Mouse (Mus musculus) midbrain, embryonic 13.5 days (tissue): Measurements from ENCODE around the gene BC030870. TPM values are rescaled to one million over a fixed set of nuclear protein-coding genes. Genes with fewer than 3 reads are reported as not detected.
A peak's percentile ranks its signal among the peaks of the same experiment; 100 is the strongest.

Experiments used
- ATAC-seq: fragments of 200-750 bp; cut with Nextera tagmentation; 2 replicates; pipeline ENCODE4 v1.8.0; 2017; ENCODE audit warnings: mild to moderate bottlenecking, moderate TSS enrichment, moderate library complexity
- H3K27ac ChIP-seq: fragments of 300-500 bp; sonication (generic); 2 replicates; pipeline ENCODE4 v1.5.1; 2015; ENCODE audit warnings: inconsistent platforms, mild to moderate bottlenecking, moderate library complexity
- H3K27me3 ChIP-seq: fragments of 300-500 bp; sonication (generic); 2 replicates; pipeline ENCODE4 v1.6.1; 2015; ENCODE audit warnings: mild to moderate bottlenecking, inconsistent platforms
- H3K36me3 ChIP-seq: fragments of 300-500 bp; sonication (generic); 2 replicates; pipeline ENCODE4 v1.6.1; 2015; ENCODE audit warnings: mild to moderate bottlenecking, inconsistent platforms
- H3K4me1 ChIP-seq: fragments of 300-500 bp; sonication (generic); replicated peaks from 2 replicates; pipeline ENCODE4 v1.6.1; 2015; ENCODE audit warnings: inconsistent platforms
- H3K4me2 ChIP-seq: fragments of 300-500 bp; sonication (generic); replicated peaks from 2 replicates; pipeline ENCODE4 v1.6.1; 2015; ENCODE audit warnings: moderate library complexity, mild to moderate bottlenecking, inconsistent platforms
- H3K4me3 ChIP-seq: fragments of 300-500 bp; sonication (generic); replicated peaks from 2 replicates; pipeline ENCODE4 v1.5.1; 2015; ENCODE audit warnings: mild to moderate bottlenecking, inconsistent platforms
- H3K9ac ChIP-seq: fragments of 300-500 bp; sonication (generic); replicated peaks from 2 replicates; pipeline ENCODE4 v1.6.1; 2015; ENCODE audit warnings: mild to moderate bottlenecking, inconsistent platforms
- H3K9me3 ChIP-seq: fragments of 300-500 bp; sonication (generic); 2 replicates; pipeline ENCODE4 v1.6.1; 2016; ENCODE audit warnings: mild to moderate bottlenecking, inconsistent platforms
- WGBS: fragments of 180-500 bp; shearing (Covaris S2); methylation state at CpG from one replicate; pipeline ENCODE4 v1.1.7; 2015; 5-methylcytosine and 5-hydroxymethylcytosine counted together
- microRNA-seq: library from miRNA; unstranded; fragments of <30 nt; microRNA quantifications from one replicate; pipeline ENCODE4, GENCODE M21; 2016
- polyA plus RNA-seq: library from polyadenylated mRNA; unstranded; fragments of >200 nt; fragmentation: Nextera tagmentation; extraction: Ambion mirVana; gene quantifications from 2 replicates; pipeline ENCODE4 v1.2.1, GENCODE M21; 2015

BC030870 gene
- polyA plus RNA-seq, 1 experiment from 2014 or later: not detected

- H3K4me1 ChIP-seq: peaks cover 19% of the 10 kb centered on the region
- H3K36me3 ChIP-seq: no peaks in the 10 kb centered on the region
- no peaks in the 10 kb centered on the region for H3K9me3 ChIP-seq
- peak within 1 kb of the TSS; percentile 57 for H3K4me2 ChIP-seq
- WGBS: 2% methylated on average over 8 of the region's 8 CpGs
- peak; percentile 77 for ATAC-seq
- H3K4me3 ChIP-seq: peak within 1 kb of the TSS; percentile 34
- peaks cover 3% of the 10 kb centered on the region; the same call in 1 of the 2 replicates for H3K27me3 ChIP-seq
- no peak within 1 kb of the TSS for H3K9ac ChIP-seq
- H3K27ac ChIP-seq: no peak within 1 kb of the TSS
Measured at GRCm38 (mm10) chr8:65037117-65037533, 92.2 kb downstream of the BC030870 start, which contains the start of gene Apela. Gene Apela, minus strand, starts transcription at chr8:65037336.

Small RNA genes lying within 50 kb of the gene (microRNA-seq; reads per million reads assigned to microRNA genes)
- gene Gm24333: not detected

Other genes starting within 250 kb of the BC030870 start
- gene Tmem192, start 182.4 kb downstream of the BC030870 start, polyA plus RNA-seq: 20.8 and 21.4 TPM in 2 replicates
- gene Trim75, start 141.7 kb downstream of the BC030870 start, polyA plus RNA-seq: not detected in 2 replicates
- not detected in 2 replicates for gene Trim61, start 111.0 kb downstream of the BC030870 start, polyA plus RNA-seq
- not detected in 2 replicates for gene Trim60, start 111.0 kb downstream of the BC030870 start, polyA plus RNA-seq
- gene Apela, start 92.2 kb downstream of the BC030870 start, polyA plus RNA-seq: 1.3 and 1.7 TPM in 2 replicates
- gene Gm10663, start 54.5 kb downstream of the BC030870 start, polyA plus RNA-seq: not detected in 2 replicates